Mouse (Mus musculus): ENCODE measurements around the gene Polk.

Gene Polk

DNA sequence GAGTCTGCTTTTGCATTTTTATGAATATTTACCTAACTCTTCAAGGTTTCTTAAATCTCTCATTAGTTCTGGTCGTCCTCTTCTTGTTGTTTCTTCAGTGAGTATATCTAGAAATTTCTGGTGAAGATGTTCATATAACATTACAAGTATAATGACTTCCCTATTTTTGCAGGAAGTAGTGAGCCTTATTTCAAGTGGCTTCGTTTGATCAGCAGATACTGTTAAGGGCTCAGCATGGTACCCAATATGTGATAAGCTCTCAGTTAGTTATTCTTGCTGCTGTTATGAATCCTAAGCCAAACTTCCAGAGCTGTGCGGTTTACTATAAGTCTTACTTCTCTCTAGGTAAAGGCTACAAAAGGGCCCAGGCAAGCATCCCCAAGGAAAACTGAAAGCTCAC lies 12.8 kb downstream of the Polk start:
- no peak for DNase-seq (ENCODE audit: low read depth, low spot score)

DNA sequence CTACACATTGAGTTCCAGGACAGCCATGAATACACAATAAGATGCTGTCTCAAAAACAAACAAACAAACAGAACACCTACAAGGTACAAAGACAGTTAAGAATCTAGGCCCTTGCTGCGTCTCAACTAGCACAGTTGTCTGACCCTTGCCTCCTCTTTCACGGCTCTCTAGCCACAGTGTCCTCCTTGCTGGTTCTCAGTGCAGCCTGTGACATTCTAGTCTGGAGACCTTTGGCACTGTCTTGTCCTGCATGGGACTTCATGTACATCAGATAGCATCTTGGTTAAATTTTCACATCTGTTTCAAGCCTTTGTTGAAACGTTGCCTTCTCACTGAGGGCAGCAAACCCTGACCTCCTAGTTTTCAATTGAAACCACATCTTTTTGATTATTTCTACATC lies 13.6 kb downstream of the Polk start:
- no peak for DNase-seq (ENCODE audit: low read depth, low spot score)

DNA sequence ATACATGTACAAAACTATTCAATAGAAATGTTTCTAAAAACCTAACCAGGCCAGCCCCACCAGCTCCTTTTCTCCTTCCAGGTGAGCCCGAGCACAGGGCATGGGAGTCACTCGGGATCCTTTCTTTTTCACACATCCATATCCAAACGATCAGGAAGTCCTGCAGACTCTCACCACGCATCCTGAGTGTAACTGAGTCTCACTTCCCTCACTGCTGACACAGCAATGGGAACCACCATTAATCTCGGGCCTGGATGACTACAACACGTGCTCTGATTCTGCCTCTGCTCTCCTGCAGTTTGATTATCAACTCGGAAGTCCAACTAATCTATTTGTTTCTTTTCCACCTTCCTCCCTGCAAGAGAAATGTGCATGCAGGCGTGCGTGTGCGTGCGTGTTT lies 14.5 kb downstream of the Polk start:
- DNase-seq (ENCODE audit: low read depth, low spot score), result no peak

DNA sequence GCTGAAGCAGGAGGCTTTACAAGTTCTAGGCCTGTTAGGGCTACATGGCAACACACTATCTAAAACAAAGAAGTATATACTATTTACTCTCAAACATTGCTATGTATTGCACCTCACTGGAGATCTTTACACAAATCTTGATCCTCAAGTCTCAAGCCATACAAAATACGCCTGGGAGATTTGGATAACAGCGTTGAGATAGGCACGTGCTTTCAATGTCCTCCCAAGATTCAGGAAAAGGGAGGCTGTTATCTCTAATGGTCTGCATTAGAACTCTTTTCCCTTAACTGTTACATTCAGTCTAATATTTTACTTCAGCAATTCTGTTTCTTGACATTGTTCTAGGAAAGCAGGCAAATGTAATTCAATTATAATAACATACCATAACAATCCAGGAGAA lies 15.4 kb downstream of the Polk start:
- no peak for DNase-seq (ENCODE audit: low read depth, low spot score)

DNA sequence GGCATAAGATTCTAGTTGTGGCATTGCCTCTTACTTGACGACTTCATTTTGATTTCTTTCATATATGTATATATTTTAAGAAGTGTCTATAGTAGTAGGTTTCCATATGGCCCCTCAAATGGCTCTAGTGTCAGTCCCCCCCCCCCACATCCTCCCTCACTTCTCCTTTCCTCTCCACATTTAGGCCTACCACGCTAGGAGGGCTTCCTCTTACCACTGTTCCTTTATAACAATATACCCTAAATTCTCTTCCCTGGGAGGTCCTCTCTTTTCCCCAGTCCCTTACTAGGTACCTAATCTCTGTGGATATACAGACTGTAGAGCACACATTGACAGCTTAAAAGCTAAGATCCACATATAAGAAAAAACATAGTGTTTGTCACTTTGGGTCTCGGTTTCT lies 21.1 kb downstream of the Polk start:
- DNase-seq (ENCODE audit: low read depth, low spot score), result no peak

DNA sequence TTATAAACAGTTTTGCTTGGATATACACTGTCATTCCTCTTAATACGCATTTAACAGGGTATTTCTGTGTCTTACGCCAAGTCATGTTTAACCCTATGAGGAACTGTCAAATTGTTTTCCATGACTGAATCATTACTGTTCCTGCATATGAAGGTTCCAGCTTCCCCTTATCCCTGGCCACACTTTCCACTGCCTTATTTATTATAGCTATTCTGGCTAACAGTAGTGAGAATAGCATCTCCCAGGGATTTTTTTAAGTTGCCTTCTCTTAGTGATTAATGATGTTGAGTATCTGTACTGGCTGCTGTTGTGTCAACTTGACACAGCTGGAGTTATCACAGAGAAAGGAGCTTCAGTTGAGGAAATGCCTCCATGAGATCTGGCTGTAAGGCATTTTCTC lies 25.0 kb downstream of the Polk start:
- DNase-seq (ENCODE audit: low read depth, low spot score), result no peak

DNA sequence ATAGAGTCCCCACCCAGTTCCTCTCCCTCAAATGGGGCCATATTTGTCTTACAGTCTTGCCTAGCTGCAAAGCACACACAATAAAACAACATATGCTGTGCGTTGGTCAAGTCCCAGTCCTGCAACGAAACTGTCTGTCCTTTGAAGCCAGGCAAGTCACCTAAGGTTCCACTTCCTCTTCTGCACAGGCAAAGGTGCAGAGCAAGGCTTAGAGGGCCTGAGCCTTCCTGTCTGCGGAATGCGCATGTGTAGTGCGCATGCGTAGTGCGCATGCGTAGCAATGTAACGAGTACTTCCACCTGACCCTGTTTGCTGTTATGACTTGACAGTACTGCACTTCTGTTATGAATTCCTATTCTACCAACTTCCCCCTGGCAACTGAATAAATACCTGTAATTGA lies 26.1 kb downstream of the Polk start:
- no peak for DNase-seq (ENCODE audit: low read depth, low spot score)

DNA sequence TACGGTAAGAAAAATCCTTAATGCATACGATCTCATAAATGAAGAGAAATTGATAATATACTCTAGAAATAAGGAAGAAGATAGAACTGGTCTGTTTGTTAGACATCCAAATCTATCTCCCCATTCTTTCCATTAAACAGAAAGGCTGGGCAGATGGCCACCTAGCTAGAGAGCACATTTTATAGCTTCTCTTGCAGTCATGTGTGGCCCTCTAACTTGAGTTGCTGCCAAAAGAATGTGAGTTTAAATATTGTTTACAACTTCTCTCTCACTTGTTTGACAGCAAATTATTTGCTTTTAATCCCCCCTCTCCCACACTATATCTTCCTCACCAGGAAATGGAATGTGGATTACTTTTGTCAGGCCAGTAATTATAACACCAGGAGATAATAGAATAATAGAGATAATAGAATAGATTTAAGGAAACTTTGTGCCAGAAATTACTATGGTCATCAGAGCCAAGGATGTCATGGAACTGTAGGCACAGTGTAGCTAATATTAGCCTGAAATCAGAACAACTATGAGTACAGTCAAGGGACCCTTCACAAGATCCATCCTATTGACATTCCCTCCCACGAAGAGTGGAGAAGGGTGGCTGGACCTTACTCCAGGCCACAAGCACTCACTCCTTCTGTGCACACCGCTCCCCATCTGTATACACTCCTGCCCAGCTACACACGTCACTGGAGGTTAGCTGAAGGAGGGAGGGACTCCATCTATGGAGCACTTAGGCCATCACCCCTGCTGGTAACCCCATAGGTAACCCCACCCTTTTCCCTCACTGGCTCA lies 28.0 kb downstream of the Polk start:
- DNase-seq (ENCODE audit: low read depth, low spot score), result no peak

DNA sequence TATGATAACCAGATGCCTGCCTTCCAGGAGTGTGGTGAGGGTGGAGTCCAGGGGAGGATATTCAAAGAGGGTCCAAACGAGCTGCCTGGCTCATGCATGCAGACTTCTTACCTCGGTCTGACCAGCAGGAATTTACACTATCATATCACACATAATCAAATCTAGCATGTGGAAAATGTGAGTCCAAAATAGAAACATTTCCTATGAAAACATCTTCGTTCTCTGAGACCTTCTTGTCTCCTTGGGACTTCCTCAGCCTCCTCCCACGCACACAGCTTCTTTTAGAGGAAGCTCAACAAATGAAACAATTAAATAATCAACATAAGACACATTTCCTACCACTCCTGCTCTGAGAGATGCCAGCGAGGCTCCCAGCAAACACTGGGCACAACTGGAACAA lies 30.5 kb downstream of the Polk start:
- no peak for DNase-seq (ENCODE audit: low read depth, low spot score)

DNA sequence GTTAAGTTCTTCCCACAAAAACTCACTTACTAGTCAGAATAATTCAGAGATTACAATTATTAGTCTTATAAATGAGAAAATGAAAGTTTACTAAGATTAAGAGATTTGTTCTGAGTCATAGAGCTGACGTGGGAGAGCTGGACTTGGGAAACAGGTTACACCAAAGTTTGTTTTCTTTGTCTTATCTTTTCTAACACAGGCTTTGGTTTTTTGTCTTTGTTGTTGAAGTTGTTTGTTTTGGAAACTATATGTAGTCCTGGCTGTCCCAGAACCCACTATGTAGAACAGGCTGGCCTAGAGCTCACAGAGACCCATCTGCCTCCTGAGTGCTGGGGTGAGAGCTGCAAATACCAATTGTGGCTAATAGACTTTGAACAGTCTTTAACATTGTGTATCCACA lies 31.1 kb downstream of the Polk start:
- DNase-seq (ENCODE audit: low read depth, low spot score), result peak; percentile 10

DNA sequence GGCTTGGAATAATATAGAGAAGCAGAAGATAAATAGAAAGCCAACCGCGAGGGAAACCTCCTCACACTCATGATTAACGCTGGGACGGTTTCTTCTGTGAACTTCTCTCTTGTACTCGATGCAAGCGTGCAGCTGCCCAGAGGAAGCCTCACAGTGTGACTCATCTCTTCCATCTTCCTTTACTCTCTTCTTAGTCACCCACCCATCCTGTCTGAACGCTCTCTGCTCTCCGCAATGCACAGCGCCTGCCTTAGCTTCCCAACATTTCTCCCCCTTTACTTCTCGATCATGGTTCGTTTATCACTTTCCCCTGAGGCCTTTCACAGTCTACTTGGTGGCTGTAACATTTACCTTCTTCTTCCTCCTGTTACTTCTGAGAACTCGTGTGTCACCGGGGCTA lies 31.7 kb downstream of the Polk start:
- peak; percentile 82 for DNase-seq (ENCODE audit: low read depth, low spot score)

DNA sequence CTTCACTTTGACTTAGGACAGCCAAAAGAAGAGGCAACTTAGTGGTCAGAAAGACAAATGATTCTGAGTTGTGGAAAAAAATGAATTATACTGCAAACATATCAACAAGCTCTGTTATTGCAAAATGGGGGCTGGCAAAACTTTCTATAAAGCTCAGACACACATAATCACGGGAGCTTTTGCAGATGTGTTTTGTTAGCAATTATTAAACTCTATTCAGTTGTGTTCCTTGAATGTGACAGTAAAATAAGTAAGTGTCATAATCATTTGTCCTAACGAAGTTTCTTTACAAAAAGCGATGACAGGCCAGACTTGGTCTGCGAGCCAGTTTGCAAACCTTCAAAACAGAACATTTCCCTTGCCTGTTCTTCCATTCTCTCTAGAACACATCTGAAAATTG lies 34.8 kb downstream of the Polk start:
- DNase-seq (ENCODE audit: low read depth, low spot score), result no peak

DNA sequence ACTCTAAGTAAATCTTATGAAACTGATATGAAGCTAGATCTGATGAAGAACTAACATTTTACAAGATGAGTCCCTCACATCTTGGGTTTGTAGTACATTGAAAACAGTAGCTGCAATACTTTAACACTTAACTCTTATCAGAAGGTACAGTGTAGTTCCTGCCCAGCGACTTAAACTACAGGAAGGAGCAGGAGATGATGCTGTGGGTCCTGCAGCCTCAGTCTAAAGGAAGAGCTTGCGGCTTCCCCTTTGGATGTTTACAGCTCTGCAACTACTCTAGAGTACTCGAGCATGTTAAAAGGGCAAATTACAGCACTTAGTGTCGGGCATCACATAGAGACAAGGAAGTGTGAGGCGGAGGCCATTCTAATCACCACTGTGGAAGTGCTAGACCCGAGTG lies 36.1 kb downstream of the Polk start:
- no peak for DNase-seq (ENCODE audit: low read depth, low spot score)

DNA sequence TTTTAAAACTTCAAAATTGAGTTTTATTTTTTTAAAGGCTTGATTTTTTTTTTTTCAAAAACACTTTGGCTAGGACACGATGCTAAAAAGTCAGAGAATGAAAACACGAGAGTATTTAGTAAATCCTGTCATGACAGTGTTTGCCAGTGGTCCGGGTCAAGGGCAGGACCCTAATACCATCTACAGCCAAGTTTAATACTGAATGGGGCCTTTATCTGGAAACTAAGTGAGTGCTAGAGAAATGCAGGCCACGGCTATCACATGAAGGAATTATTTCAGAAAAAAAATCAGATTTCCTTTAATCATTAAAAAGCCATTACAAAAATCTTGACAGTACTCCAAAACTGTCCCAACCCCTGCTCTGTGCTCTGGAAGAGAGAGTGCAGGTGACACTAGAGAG lies 36.7 kb downstream of the Polk start:
- no peak for DNase-seq (ENCODE audit: low read depth, low spot score)

DNA sequence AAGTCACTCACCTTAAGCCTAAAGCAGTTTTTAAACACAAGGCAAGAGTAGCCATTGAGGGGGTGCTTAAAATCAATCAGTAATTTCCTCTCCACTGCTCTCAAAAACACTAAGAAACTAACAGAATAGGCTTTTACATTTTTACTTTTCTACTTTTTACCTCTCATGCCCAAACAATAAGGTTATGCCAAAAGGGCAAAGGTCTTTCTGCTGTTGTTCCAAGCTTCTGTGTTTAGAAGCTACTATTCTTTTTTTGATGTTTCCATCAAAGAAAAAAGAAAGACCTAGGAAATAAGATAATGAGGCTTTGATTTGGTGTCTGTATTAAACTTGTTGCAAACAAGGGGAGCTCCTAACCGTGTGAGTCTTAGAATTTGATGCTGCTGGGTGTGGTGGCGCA lies 42.5 kb downstream of the Polk start:
- DNase-seq (ENCODE audit: low read depth, low spot score), result no peak

DNA sequence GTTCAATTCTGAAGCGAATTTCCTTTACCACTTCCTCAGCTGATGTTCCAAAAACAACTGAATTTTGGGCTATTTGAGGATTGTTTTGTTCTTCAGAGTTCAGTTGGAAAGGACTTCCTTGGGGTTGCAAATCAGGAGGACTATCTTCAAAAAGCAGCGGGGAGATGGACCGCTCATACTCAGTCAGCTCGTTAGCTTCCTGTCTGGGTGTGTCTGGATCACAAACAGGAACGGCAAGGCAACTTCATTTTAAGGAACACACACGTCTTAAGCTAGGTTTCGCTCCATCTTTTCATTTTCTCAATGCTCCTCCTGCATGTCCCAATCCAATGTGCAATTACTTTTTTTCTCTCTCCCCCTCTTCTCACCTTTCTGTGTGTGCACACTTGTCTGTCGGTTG lies 45.7 kb downstream of the Polk start:
- no peak for DNase-seq (ENCODE audit: low read depth, low spot score)

DNA sequence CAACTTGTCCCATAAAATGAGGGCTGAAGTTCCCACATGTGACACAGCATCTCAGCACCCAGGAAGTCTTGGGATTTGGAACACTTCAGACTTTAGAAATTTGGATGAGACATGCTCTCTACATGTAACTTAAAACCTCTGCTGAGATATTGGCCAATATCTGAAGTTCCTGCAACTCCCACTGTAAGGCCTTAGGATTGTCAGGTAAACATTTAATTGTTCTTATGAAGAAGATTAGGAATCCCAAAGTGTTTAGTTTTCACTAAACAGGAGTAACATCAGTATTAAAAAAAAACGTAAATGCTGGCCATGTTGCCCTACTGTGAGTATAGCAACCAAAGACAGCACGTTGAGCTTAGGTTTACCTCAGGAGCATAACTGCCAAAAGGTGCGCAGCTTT lies 51.9 kb downstream of the Polk start, which contains the start of gene Gm17622:
Gm17622 (plus strand) TSS at position 301 of the 400 bp plus-strand sequence.
- no peak for DNase-seq (ENCODE audit: low read depth, low spot score)

DNA sequence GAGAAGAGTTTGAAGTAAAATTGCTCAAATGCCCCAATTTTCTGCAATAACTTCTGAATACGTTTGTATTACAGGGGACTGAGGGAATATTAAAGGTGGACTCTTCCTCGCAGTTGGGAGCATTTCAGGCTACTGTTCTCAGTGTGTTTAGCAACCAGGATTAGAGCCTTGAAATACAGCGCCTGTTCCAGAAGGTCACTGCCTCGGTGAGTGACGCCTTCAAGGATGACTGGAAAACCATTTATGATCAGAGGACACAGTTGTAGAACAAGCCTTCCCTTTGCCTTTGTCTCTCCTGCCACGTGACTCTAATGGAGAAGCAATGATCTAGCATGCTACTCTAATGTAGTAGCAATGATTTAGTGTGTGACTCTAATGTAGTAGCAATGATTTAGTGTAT lies 54.4 kb downstream of the Polk start:
- no peak for DNase-seq (ENCODE audit: low read depth, low spot score)

DNA sequence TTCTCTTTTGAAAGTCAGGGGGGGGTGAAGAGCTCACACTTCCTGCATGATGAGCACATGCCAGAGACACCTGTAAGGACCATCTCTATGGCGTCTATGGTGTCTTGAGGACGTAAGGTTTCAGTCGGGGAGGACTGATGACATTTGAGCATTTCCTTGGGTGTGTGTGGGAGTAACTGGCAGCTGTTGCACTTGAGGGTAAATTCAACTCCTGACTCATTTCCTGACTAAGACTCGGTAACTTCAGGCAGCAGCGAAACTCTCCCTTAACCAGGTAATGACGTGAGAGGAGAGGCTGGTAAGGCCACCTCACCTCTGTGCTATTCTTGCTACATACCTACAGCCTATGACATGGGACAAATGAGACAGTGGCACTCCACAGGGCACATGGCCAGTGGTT lies 55.1 kb downstream of the Polk start:
- DNase-seq (ENCODE audit: low read depth, low spot score), result peak; percentile 65

DNA sequence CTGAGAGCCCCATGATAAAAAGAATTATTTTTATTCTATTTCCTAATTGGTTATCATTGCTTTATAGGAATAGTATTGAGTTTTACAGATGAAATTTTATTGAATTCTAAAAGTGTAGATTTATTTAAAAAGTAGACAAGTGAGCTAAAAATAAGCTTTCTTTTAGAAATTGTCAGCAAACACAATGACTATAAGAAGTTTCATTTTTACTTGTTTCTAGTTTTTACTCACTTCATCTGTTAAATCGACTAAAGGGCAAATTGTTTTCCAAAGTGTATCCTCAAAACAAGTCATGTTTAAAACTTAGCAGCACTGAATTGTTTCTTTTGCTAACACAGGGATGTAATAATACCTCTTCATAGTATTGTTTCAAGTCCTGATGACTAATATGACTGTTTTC lies 63.4 kb downstream of the Polk start:
- DNase-seq (ENCODE audit: low read depth, low spot score), result no peak

DNA sequence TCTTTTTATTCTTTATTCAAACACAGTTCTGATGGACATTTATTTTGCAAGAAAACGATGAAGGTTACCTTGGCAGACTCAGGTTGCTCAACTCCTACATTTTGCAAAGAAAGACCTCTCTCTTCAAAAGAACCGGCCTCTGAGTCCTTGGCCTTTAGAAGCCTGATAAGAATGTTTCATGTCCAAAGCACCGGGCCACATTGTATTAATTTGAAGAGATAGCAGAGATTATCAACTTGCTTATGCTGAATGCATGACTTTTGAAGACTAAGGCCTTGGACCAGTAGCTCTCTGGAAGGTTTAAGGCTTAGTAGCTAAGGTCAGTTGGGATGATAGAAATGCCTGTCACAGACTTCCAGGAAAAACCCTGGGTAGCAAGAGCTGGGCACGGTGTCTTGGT lies 65.2 kb downstream of the Polk start:
- no peak for DNase-seq (ENCODE audit: low read depth, low spot score)

DNA sequence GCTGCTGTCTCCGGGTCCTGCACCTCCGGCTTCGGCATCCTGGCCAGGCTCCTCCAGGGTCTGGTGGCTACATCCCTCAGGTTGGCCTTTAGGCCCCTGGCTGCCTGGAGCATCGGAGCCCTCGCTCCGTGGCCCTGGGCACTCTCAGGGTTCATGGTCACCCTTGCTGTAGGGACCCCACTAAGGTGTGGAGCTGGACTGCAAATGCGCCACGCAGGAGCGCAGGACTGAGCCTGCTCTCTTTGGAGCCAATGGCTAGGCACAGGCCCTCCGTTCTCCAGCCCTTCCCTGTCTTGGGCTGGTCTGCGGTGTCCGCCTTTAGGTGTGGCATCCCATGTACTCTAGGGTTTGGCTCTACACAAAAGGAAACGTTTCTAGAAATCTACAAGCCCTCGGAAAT lies 71.4 kb downstream of the Polk start, which contains the start of gene Ankdd1b:
Ankdd1b (minus strand) TSS at position 242 of the 400 bp plus-strand sequence.
- no peak for DNase-seq (ENCODE audit: low read depth, low spot score)

DNA sequence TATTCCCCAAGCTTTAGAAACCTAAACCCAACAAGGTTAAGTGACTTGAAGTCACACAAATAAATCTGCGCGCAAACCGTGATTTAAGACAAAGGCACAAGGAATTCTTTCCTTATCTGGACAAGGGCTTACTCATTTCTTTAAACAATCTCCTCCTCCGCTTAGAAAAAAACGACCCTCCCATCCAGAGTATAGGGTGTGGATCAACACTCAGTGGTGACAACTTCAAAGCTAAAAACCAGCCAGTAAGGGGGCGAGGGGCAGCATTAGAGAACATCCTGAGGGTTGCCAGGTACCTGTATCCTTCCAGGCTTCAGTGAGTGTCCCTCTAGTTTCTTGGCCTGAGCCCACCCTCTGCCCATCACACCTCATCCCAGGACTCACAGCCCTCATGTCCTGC lies 71.8 kb downstream of the Polk start:
- no peak for DNase-seq (ENCODE audit: low read depth, low spot score)

DNA sequence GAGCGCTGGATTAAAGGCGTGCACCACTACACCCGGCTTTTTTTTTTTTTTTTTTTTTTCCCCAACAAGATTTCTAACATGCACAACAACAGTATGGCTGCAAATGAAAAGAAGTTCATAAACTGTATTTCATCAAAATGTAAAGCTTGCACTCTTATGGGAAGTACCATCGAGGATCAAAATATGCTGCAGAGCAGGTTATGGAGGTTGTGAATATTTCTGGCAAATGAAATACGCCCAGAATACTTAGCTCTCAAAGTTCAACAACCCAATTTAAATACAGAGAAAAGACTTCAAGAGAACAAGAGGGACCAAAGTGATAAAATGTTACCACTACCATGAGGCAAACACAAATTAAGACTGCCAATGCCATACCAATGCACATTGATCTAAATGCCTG lies 73.7 kb downstream of the Polk start:
- DNase-seq (ENCODE audit: low read depth, low spot score), result no peak
